Mouse (Mus musculus) liver, adult 2 months (tissue): Measurements from ENCODE around the gene Rara. TPM values are rescaled to one million over a fixed set of nuclear protein-coding genes. Genes with fewer than 3 reads are reported as not detected.

Source experiments
- DNase-seq: peaks from one replicate; pipeline ENCODE4 v3.0.0-alpha.2; 2011; ENCODE audit warnings: low read depth, low spot score; ENCODE audit errors: extremely low read depth
- H3K27ac ChIP-seq: fragments of 200-500 bp; replicated peaks from 2 replicates; pipeline ENCODE4 v1.5.1; 2012; ENCODE audit warnings: low read depth, mild to moderate bottlenecking, control low read depth, inconsistent platforms, low read length; ENCODE audit not compliant: insufficient read depth
- H3K27me3 ChIP-seq: fragments of 200-500 bp; 2 replicates; pipeline ENCODE4 v1.6.1; 2012; ENCODE audit warnings: mild to moderate bottlenecking, moderate library complexity, low read length, inconsistent platforms; ENCODE audit not compliant: control insufficient read depth, insufficient read depth
- H3K36me3 ChIP-seq: fragments of 200-500 bp; 2 replicates; pipeline ENCODE4 v1.6.1; 2012; ENCODE audit warnings: low read length, inconsistent platforms; ENCODE audit not compliant: control insufficient read depth, insufficient read depth
- H3K4me1 ChIP-seq: fragments of 200-500 bp; 2 replicates; pipeline ENCODE4 v1.6.1; 2011; ENCODE audit warnings: low read length; ENCODE audit not compliant: control insufficient read depth, insufficient read depth
- H3K4me3 ChIP-seq: fragments of 200-500 bp; 2 replicates; pipeline ENCODE4 v1.5.1; 2011; ENCODE audit warnings: low read depth, mild to moderate bottlenecking, control low read depth, low read length, moderate library complexity; ENCODE audit not compliant: insufficient read depth
- H3K79me2 ChIP-seq: fragments of 200-500 bp; 2 replicates; pipeline ENCODE4 v1.6.1; 2012; ENCODE audit warnings: inconsistent platforms, mild to moderate bottlenecking, low read length, moderate library complexity; ENCODE audit not compliant: control insufficient read depth, insufficient read depth
- H3K9ac ChIP-seq: fragments of 200-500 bp; 2 replicates; pipeline ENCODE4 v1.6.1; 2012; ENCODE audit warnings: low read depth, mild to moderate bottlenecking, control low read depth, inconsistent platforms, low read length
- CTCF ChIP-seq: fragments of 200-500 bp; IDR thresholded peaks from 2 replicates; pipeline ENCODE4 v1.5.1; 2011; ENCODE audit warnings: low read depth, low read length, control low read depth
- POLR2A ChIP-seq: fragments of 200-500 bp; IDR thresholded peaks from 2 replicates; pipeline ENCODE4 v1.6.1; 2011; ENCODE audit warnings: low read length, control low read depth; ENCODE audit not compliant: insufficient read depth; ENCODE audit errors: extremely low read depth
- WGBS: fragments of 180-500 bp; shearing (Covaris S2); methylation state at CpG from one replicate; pipeline ENCODE4 v1.1.7; 2018; 5-methylcytosine and 5-hydroxymethylcytosine counted together
- polyA plus RNA-seq: library from polyadenylated mRNA; depleted of rRNA; stranded (reverse); fragments of >200 nt; gene quantifications from 2 replicates; pipeline ENCODE4 v1.2.3, GENCODE M21; 2012
- total RNA-seq: library from RNA; depleted of rRNA; stranded (reverse); fragments of >200 nt; gene quantifications from 2 replicates; pipeline ENCODE4 v1.2.3, GENCODE M21; 2014

Rara gene
- total and polyA plus RNA-seq, 2 experiments: 3.7 to 14.1 TPM

GRCm38 (mm10) chr11:98979356-98979755 is 51.7 kb downstream of the Rara start:
- Histone ChIP-seq H3K9ac (no peak overlapping the region), H3K79me2 (no peaks in the 10 kb centered on the region), H3K4me1 (0 out of 2 replicates have a peak, but pooled peaks cover 2% of the 10 kb centered on the region), H3K4me3 (no peak overlapping the region), H3K27me3 (0 out of 2 replicates have a peak, but pooled peaks cover 4% of the 10 kb centered on the region), H3K27ac (no peak overlapping the region), H3K36me3 (no peaks in the 10 kb centered on the region)
- DNase-seq: peak; percentile 61
- TF ChIP-seq CTCF: no peak
- no peak for TF ChIP-seq POLR2A
- 19% methylated on average over 5 of the region's 5 CpGs for WGBS

DNA sequence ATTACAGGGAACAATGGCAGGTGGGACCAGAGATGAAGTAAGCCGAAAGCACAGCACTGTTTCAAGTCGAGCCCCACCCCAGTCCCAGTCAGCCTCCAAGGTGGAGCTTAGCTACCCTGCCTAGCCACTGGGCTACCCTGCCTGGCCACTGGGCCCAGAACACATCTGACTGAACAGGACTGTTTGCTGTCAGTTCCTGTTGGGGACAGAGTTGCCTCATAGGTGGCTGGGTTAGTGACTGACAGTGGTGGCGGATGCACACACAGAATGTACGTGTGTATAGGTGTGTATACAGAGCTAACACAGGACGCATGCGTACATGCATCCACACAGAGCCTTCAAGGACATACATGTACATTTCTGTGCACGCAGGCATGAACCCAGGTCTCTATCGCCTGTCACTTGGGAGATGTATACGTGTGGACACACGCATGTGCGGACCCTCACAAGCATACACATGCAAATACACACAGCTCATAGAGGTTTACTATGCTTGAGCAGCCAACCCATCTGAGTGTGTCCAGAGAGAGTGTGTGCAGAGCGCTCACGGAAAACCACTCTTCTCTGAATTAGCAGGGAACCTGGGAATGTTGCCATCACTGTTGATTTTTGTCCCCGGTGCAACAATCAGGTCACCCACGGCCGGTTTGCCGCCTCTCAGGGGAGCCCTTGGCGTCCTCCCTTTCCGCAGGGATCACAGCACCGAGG is 53.8 kb downstream of the Rara start:
- 32% methylated on average over 20 of the region's 20 CpGs for WGBS
- no peak overlapping the region for H3K27ac ChIP-seq
- 0 out of 2 replicates have a peak, but pooled peaks cover 2% of the 10 kb centered on the region for H3K4me1 ChIP-seq
- peak overlapping the region; percentile 57; the same call in 1 of the 2 replicates for H3K4me3 ChIP-seq
- TF ChIP-seq CTCF: no peak
- no peak for TF ChIP-seq POLR2A
- H3K79me2 ChIP-seq: no peaks in the 10 kb centered on the region
- no peak overlapping the region; the same call in 1 of the 2 replicates for H3K9ac ChIP-seq
- H3K27me3 ChIP-seq: 0 out of 2 replicates have a peak, but pooled peaks cover 4% of the 10 kb centered on the region
- H3K36me3 ChIP-seq: no peaks in the 10 kb centered on the region
- peak; percentile 43 for DNase-seq

DNA sequence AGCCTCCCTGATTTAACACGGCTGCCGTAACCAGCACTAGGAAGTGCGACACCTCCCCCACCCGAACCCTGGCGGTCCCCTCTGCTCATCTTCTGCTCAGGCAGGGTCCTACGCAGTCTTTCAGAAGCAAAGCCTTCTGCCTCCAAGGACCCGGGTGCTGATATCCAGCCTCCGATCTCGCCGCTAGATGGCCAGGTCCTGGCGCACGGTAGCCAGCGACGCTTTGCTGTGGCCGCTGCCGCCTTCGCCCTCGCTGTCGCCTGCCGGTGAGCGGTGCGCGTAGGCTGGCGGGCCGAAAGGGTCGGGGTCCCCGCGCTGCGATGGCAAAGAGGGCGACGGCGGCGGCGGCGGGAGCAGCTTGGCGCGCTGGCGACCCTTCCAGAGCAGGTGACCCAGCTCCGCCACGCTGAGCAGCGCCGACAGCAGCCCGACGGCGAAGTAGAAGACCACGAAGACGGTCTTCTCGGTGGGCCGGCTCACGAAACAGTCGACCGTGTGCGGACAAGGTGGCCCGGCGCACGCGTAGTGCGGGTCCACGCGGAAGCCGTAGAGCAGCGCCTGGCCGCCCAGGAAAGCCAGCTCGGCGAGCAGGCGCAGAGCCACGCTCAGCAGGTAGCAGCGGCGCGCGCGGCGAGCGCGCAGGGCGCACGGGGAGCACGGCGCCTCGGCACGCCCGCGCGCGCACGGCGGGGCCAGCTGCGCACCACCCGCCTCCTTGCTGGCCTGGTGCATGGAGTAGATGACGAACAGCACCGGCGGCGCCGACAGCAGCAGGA is 54.6 kb downstream of the Rara start:
- peak overlapping the region; percentile 34 for H3K9ac ChIP-seq
- 0 out of 2 replicates have a peak, but pooled peaks cover 2% of the 10 kb centered on the region for H3K4me1 ChIP-seq
- H3K27me3 ChIP-seq: 0 out of 2 replicates have a peak, but pooled peaks cover 4% of the 10 kb centered on the region
- peak overlapping the region; percentile 57 for H3K4me3 ChIP-seq
- TF ChIP-seq CTCF: peak; percentile 83
- TF ChIP-seq POLR2A: no peak
- under 1% methylated on average over 94 of the region's 94 CpGs for WGBS
- no peak overlapping the region for H3K27ac ChIP-seq
- peak; percentile 40 for DNase-seq
- H3K79me2 ChIP-seq: no peaks in the 10 kb centered on the region
- H3K36me3 ChIP-seq: no peaks in the 10 kb centered on the region

- H3K9ac ChIP-seq: peak within 1 kb of the TSS; percentile 34
- H3K79me2 ChIP-seq: no peaks in the 10 kb centered on the region
- H3K36me3 ChIP-seq: no peaks in the 10 kb centered on the region
- H3K4me1 ChIP-seq: 0 out of 2 replicates have a peak, but pooled peaks cover 2% of the 10 kb centered on the region
- DNase-seq: no peak
- H3K4me3 ChIP-seq: peak within 1 kb of the TSS; percentile 57
- whole genome bisulfite sequencing: 7% methylated on average over 28 of the region's 28 CpGs
- 0 out of 2 replicates have a peak, but pooled peaks cover 4% of the 10 kb centered on the region for H3K27me3 ChIP-seq
- no peak within 1 kb of the TSS for H3K27ac ChIP-seq
- no peak for TF ChIP-seq POLR2A
These were observed 55.1 kb downstream of the Rara start, which contains the start of gene Gjd3 for GRCm38 (mm10) chr11:98982773-98983133. Gene Gjd3, minus strand, starts transcription at chr11:98983016.

- 62% methylated on average over 8 of the region's 8 CpGs for WGBS
- TF ChIP-seq POLR2A (no peak), CTCF (no peak)
- 0 out of 2 replicates have a peak, but pooled peaks cover 4% of the 10 kb centered on the region for H3K27me3 ChIP-seq
These were observed 55.9 kb downstream of the Rara start for GRCm38 (mm10) chr11:98983551-98983950.

More at GRCm38 (mm10) chr11:98983551-98983950, 55.9 kb downstream of the Rara start:
- no peaks in the 10 kb centered on the region for H3K79me2 ChIP-seq
- H3K27ac ChIP-seq: no peak overlapping the region
- H3K36me3 ChIP-seq: no peaks in the 10 kb centered on the region
- H3K4me3 ChIP-seq: no peak overlapping the region
- H3K9ac ChIP-seq: no peak overlapping the region
- DNase-seq: no peak
- H3K4me1 ChIP-seq: 0 out of 2 replicates have a peak, but pooled peaks cover 2% of the 10 kb centered on the region
